Mouse (Mus musculus) megakaryocyte, embryonic 14.5 days (primary cell): ENCODE data around the gene Lmtk2.

ENCODE experiments used
- FLI1 ChIP-seq: IDR thresholded peaks from 2 replicates; pipeline ENCODE4 v1.6.1; 2012; ENCODE audit warnings: low read length, inconsistent platforms, mixed read lengths
- GATA1 ChIP-seq: IDR thresholded peaks from 3 replicates; pipeline ENCODE4 v1.6.1; 2012; ENCODE audit warnings: mixed read lengths, low read length, inconsistent platforms, borderline replicate concordance

- TF ChIP-seq GATA1 (no peak), FLI1 (no peak)
These were observed 58.9 kb downstream of the Lmtk2 start for GRCm38 (mm10) chr5:144159137-144159536.
